7 mouse cellular contexts compared by ENCODE assay signal in the genomic region with DNA sequence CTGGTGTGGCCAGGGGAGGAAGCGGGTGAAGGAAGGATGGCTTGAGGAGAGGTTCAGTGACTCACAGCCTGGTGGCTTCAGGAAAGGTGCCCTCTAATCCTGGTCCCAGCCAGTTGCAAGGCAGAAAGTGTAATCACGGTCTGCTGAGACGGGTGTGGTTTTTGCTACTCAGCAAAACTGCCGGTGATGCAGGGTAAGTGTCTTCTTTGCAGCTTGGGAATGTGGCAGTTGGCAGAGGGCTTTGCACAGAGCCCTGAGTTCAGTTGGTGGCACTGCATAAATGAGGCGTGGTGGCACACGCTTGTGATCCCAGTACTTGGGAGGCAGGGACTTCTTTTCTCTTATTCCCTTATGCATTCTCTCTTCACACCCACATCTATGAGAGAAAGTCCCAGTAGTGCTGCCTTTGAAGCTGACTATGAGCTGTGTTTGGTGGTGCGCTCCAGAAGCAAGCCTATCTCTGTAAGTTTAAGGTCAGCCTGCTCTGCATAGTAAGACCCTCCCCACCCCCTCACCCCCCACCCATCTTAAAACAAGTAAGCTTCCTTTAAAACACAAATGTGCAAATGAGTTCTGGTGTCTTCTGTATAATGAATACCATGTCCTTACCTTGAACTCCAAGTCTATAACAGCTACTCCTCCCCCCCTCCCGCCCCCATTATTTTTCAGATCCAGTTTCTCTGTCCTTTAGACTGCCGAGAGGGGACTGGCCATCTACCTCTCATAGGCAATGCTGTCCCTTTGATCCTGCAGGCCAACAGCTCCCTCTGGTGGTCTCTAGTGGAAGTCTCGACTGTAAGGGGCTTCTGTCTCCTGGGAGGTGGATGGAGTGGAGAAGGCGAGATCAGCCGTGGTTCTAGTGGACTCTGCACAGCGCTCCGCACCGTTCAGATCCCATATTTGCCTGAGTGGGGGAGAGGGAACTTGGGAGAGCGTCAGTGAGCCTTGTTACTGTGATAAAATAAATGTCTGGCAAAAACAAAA. TPM values are rescaled to one million over a fixed set of nuclear protein-coding genes. Genes with fewer than 3 reads are reported as not detected.
A peak's percentile ranks its signal among the peaks of the same experiment; 100 is the strongest.
DNase-seq lines count a peak whose midpoint lies in the region; ATAC-seq lines count a peak whose summit lies in the region.

No protein-coding gene starts in this region.

- H3K4me2 ChIP-seq in intestine, embryonic 16.5 days (ENCODE audit: low read depth, low read length) = no peak overlapping the region
- no peak overlapping the region; the same call in 1 of the 2 replicates for H3K4me2 ChIP-seq in midbrain, embryonic 11.5 days

- H3K4me1 ChIP-seq in intestine, embryonic 16.5 days (ENCODE audit: control insufficient read depth, insufficient read depth, low read length) = no peaks in the 10 kb centered on the region
- H3K4me1 ChIP-seq in midbrain, embryonic 11.5 days (ENCODE audit: control insufficient read depth, insufficient read depth, low read length) = no peaks in the 10 kb centered on the region; the same call in 1 of the 2 replicates

- 34% methylated on average over 16 of the region's 16 CpGs for WGBS in intestine, embryonic 16.5 days
- 43% methylated on average over 16 of the region's 16 CpGs for WGBS in midbrain, embryonic 11.5 days

- ATAC-seq in intestine, embryonic 16.5 days = peak; percentile 84
- peak; percentile 88 for ATAC-seq in midbrain, embryonic 11.5 days (ENCODE audit: low FRiP score)

- intact Hi-C loops in left cerebral cortex, postnatal 25 days (cut with DNase I) = loop anchor here (1.0 to 5.0 kb wide), 3 partner anchors 21 to 224 kb away; no protein-coding TSS in a partner anchor

- no peak overlapping the region for H3K4me3 ChIP-seq in intestine, embryonic 16.5 days (ENCODE audit: low read length)
- no peak overlapping the region for H3K4me3 ChIP-seq in midbrain, embryonic 11.5 days (ENCODE audit: low read depth, low read length)

- DNase-seq in adrenal gland, adult 2 months = peak; percentile 83
- DNase-seq in embryo, embryonic 11 days = peak; percentile 86
- DNase-seq in gastrocnemius, postnatal 4 days (ENCODE audit: low spot score in 2 of 2) = peak; percentile 70 to 82
- peak; percentile 86 to 91 for DNase-seq in left cerebral cortex, postnatal 25 days (ENCODE audit: low spot score in 2 of 2)
- peak; percentile 97 for DNase-seq in midbrain, embryonic 11.5 days (ENCODE audit: low spot score, missing footprints)
- DNase-seq in right cerebral cortex, postnatal 4 days = peak; percentile 87

- no peak overlapping the region for H3K27ac ChIP-seq in intestine, embryonic 16.5 days (ENCODE audit: low read length)
- no peak overlapping the region for H3K27ac ChIP-seq in midbrain, embryonic 11.5 days (ENCODE audit: low read depth, low read length)

- H3K36me3 ChIP-seq in intestine, embryonic 16.5 days (ENCODE audit: control insufficient read depth, insufficient read depth, low read length) = no peaks in the 10 kb centered on the region
- no peaks in the 10 kb centered on the region for H3K36me3 ChIP-seq in midbrain, embryonic 11.5 days (ENCODE audit: control insufficient read depth, insufficient read depth, low read length)

- H3K9ac ChIP-seq in intestine, embryonic 16.5 days (ENCODE audit: low read depth, low read length) = no peak overlapping the region
- no peak overlapping the region for H3K9ac ChIP-seq in midbrain, embryonic 11.5 days (ENCODE audit: low read length)

- H3K9me3 ChIP-seq in intestine, embryonic 16.5 days (ENCODE audit: control insufficient read depth, low read length) = no peaks in the 10 kb centered on the region
- no peaks in the 10 kb centered on the region for H3K9me3 ChIP-seq in midbrain, embryonic 11.5 days (ENCODE audit: control insufficient read depth, low read length)

- no peaks in the 10 kb centered on the region; the same call in 1 of the 2 replicates for H3K27me3 ChIP-seq in intestine, embryonic 16.5 days (replicated peaks; ENCODE audit: control insufficient read depth, insufficient read depth, low read length)
- H3K27me3 ChIP-seq in midbrain, embryonic 11.5 days (ENCODE audit: control insufficient read depth, insufficient read depth, low read length) = no peaks in the 10 kb centered on the region

RNA-seq across cellular contexts. Expression of gene Rrm2, which starts 11.2 kb away (rescaled TPM):
- total RNA-seq in adrenal gland, adult 2 months (2021) = 1 to 10 TPM; 7.7 to 9.1 TPM
- 2.8 and 6.0 TPM in 2 replicates for polyA plus RNA-seq in adrenal gland, adult 2 months (2012; rRNA removed)
- 10 to 100 TPM; 35.7 to 35.8 TPM for total RNA-seq in gastrocnemius, postnatal 4 days (2021)
- 122 and 147 TPM in 2 replicates for polyA plus RNA-seq in intestine, embryonic 16.5 days (2015; fragmentation: Nextera tagmentation; extraction: Ambion mirVana)
- total RNA-seq in left cerebral cortex, postnatal 25 days (2021) = 1 to 10 TPM; 2.3 to 3.0 TPM
- polyA plus RNA-seq in midbrain, embryonic 11.5 days (2014; fragmentation: Nextera tagmentation; extraction: Ambion mirVana) = 542 and 553 TPM in 2 replicates

RNA-seq across cellular contexts. Expression of gene Cys1, which starts 15.2 kb away (rescaled TPM):
- 1 to 10 TPM; 2.4 to 4.5 TPM for total RNA-seq in adrenal gland, adult 2 months (2021)
- polyA plus RNA-seq in adrenal gland, adult 2 months (2012; rRNA removed) = 5.6 and 6.0 TPM in 2 replicates
- total RNA-seq in gastrocnemius, postnatal 4 days (2021) = 10 to 100 TPM in 1 of 2 experiments, 1 to 10 TPM in 1; 8.0 to 13.9 TPM
- 1.4 and 2.1 TPM in 2 replicates for polyA plus RNA-seq in intestine, embryonic 16.5 days (2015; fragmentation: Nextera tagmentation; extraction: Ambion mirVana)
- 10 to 100 TPM; 15.5 to 15.6 TPM for total RNA-seq in left cerebral cortex, postnatal 25 days (2021)
- 0.57 and 1.7 TPM in 2 replicates for polyA plus RNA-seq in midbrain, embryonic 11.5 days (2014; fragmentation: Nextera tagmentation; extraction: Ambion mirVana)

RNA-seq across cellular contexts. Expression of gene Klf11, which starts 45.7 kb away (rescaled TPM):
- total RNA-seq in adrenal gland, adult 2 months (2021) = 10 to 100 TPM; 10.4 to 13.5 TPM
- 8.3 and 9.1 TPM in 2 replicates for polyA plus RNA-seq in adrenal gland, adult 2 months (2012; rRNA removed)
- total RNA-seq in gastrocnemius, postnatal 4 days (2021) = 10 to 100 TPM; 18.9 to 19.4 TPM
- 8.1 and 10.0 TPM in 2 replicates for polyA plus RNA-seq in intestine, embryonic 16.5 days (2015; fragmentation: Nextera tagmentation; extraction: Ambion mirVana)
- total RNA-seq in left cerebral cortex, postnatal 25 days (2021) = 1 to 10 TPM; 5.6 to 7.0 TPM
- polyA plus RNA-seq in midbrain, embryonic 11.5 days (2014; fragmentation: Nextera tagmentation; extraction: Ambion mirVana) = 15.8 and 17.0 TPM in 2 replicates
